Mouse (Mus musculus): Measurements from ENCODE around the gene Ppfia1. TPM values are rescaled to one million over a fixed set of nuclear protein-coding genes. Genes with fewer than 3 reads are reported as not detected.

Ppfia1 gene
- total RNA-seq, 2 experiments from 2014 or later = 31.7 to 40.3 TPM

GRCm38 (mm10) chr7:144503959-144504358 is 49.6 kb downstream of the Ppfia1 start:
- ATAC-seq (replicated peaks; ENCODE audit: low FRiP score, poor library complexity, severe bottlenecking) = no peak

GRCm38 (mm10) chr7:144492931-144493330 is 60.6 kb downstream of the Ppfia1 start:
- ATAC-seq (replicated peaks; ENCODE audit: low FRiP score, poor library complexity, severe bottlenecking) = no peak

- no peak for ATAC-seq (replicated peaks; ENCODE audit: low FRiP score, poor library complexity, severe bottlenecking)
Measured at GRCm38 (mm10) chr7:144490201-144490873, 63.2 kb downstream of the Ppfia1 start.

DNA sequence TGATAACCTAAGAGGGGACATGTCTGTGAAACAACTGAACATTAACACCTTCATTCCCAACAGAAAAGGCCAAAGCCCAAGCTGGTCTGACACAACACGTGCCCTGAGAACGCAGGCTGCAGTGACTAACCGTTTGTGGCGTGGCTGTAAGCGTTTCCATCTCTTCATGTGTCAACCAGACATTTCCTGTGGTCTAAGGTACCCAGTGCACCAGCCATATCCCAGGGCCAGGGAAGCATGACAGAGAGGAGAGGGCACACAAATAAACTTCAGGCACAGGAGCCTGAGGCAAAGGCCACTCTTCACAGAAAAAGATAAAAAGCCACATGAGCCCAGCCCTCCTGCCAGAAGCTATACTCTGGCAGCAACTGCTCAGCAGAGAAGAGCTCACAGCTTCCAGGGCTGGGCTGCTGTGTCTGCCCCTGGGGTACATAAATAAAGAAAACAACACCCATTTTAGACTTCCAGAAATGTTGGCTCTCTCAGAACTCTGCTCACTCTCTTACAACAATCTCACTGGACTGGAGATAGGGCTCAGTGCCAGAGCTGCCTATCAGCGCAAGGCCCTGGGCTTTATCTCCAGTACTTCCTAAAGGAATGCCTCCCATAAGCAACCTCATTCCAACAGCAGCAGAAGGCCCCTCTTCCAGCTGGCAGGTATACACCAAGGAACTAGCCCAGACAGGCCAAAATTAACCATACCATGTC is 64.3 kb downstream of the Ppfia1 start:
- no peak for ATAC-seq (replicated peaks; ENCODE audit: low FRiP score, poor library complexity, severe bottlenecking)

GRCm38 (mm10) chr7:144480314-144480713 is 73.2 kb downstream of the Ppfia1 start:
- no peak for ATAC-seq (replicated peaks; ENCODE audit: low FRiP score, poor library complexity, severe bottlenecking)

DNA sequence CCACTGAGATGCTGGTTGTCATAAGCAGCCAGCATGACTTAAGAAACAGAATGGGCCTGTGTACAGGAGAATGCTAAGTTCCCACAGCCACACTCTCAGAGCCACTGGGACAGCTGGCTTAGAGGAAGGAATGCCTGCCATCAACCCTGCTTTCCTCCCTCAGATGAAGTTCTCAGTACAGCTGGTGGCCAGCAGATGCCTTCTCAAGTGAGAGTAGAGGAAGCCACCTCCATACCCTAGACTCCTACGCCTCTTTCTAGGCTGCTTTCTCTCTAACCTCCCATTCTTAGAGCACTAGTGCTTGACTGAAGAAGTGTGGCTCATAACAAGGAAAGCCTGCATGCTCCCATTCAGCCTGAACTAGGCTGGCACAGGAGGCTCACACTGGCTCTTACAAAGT is 74.0 kb downstream of the Ppfia1 start:
- no peak for ATAC-seq (replicated peaks; ENCODE audit: low FRiP score, poor library complexity, severe bottlenecking)

DNA sequence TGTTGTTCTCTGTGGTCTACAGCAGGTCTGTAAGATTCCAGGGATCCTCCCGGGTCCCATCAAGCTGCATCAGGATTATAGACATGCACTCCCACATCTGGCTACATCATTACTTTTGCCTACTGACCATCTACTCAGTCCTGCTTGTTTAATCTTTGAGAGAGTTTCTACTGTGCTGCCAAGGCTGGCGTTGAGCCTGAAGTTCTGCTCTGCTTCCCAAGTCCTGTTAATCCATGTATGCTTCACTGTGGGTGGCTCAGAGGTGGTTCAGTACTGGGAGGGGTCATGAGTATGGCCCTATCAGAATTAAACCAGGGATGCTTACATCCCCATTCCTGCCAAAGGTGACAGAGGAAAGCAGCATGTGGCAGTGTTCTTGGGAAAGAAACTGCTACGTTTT is 77.8 kb downstream of the Ppfia1 start:
- ATAC-seq (replicated peaks; ENCODE audit: low FRiP score, poor library complexity, severe bottlenecking) = no peak

GRCm38 (mm10) chr7:144473486-144473885 is 80.0 kb downstream of the Ppfia1 start:
- ATAC-seq (replicated peaks; ENCODE audit: low FRiP score, poor library complexity, severe bottlenecking) = no peak

DNA sequence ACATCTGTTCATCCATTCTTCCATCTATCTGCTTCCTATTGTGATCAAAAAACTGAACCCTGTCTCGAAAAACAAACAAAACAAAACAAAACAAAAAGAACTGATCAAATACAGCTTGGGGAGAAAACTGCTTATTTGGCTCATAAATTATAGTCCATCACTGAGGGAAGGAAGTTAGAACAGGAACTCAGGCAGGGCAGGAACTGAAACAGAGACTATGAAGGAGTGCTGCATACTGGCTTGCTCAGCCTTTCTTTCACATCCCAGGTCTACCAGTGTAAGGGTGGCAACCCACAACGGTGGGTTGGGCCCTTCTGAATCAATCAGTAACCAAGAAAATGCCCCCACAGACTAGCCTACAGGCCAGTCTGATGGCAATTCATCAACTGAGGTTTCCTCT is 82.4 kb downstream of the Ppfia1 start:
- ATAC-seq (replicated peaks; ENCODE audit: low FRiP score, poor library complexity, severe bottlenecking) = no peak

- peak; percentile 89 for ATAC-seq (replicated peaks; ENCODE audit: low FRiP score, poor library complexity, severe bottlenecking)
Measured at GRCm38 (mm10) chr7:144470545-144471059, 82.9 kb downstream of the Ppfia1 start, which contains the start of gene Cttn. TSS of gene Cttn (minus strand) at chr7:144471009.

GRCm38 (mm10) chr7:144469908-144470544 is 83.5 kb downstream of the Ppfia1 start:
- 0 out of 2 replicates have a peak, but pooled peaks have one; percentile 13 for ATAC-seq (replicated peaks; ENCODE audit: low FRiP score, poor library complexity, severe bottlenecking)

DNA sequence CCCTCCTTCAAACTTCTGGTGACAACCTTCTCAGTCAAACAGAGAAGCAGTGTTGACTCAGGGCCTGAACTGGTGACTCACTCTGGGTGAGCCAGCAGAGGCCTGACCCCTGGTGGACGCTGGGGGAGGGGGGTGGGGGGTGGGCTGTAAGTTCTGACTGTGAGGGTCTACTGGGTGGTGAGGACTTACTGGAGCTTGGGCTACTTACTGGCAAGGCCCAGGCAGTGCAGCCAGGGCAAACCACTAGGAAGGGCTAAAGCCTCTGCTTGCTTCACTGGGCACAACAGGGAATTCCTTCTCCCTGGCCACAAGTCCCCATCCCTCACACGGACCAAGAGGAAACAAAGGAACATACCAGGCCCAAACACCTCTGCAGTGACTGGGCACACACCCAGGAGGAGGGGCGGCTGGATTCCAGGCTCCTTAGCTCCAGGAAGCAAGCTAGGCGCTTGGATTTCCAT is 84.3 kb downstream of the Ppfia1 start:
- ATAC-seq (replicated peaks; ENCODE audit: low FRiP score, poor library complexity, severe bottlenecking) = no peak

- no peak for ATAC-seq (replicated peaks; ENCODE audit: low FRiP score, poor library complexity, severe bottlenecking)
Measured at GRCm38 (mm10) chr7:144468741-144469140, 84.8 kb downstream of the Ppfia1 start.

- ATAC-seq (replicated peaks; ENCODE audit: low FRiP score, poor library complexity, severe bottlenecking) = no peak
Measured at GRCm38 (mm10) chr7:144462577-144462976, 91.0 kb downstream of the Ppfia1 start.

- ATAC-seq (replicated peaks; ENCODE audit: low FRiP score, poor library complexity, severe bottlenecking) = no peak
Measured at GRCm38 (mm10) chr7:144461246-144461902, 92.2 kb downstream of the Ppfia1 start.

DNA sequence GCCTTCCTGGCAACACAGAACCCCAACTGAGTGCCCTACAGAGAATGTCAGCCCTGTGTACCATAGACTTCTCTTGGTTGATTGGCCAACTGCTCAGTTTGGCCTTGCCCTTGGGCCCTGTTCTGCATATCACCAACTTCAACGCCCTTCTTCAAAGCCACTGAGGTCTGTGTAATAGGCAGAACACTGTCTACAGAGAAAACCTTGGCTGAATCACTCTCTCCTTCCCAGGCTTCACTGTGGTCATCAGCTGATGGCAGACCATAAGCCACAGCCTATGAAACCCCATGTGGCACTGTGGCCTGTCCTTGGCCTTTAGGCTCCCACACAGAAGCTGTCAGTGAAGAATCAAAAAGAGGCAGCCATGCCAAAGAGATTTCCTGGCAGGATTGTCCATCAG is 94.6 kb downstream of the Ppfia1 start:
- no peak for ATAC-seq (replicated peaks; ENCODE audit: low FRiP score, poor library complexity, severe bottlenecking)

- no peak for ATAC-seq (replicated peaks; ENCODE audit: low FRiP score, poor library complexity, severe bottlenecking)
Measured at GRCm38 (mm10) chr7:144450661-144451060, 102.9 kb downstream of the Ppfia1 start.

- ATAC-seq (replicated peaks; ENCODE audit: low FRiP score, poor library complexity, severe bottlenecking) = no peak
Measured at GRCm38 (mm10) chr7:144449637-144450570, 103.6 kb downstream of the Ppfia1 start.

GRCm38 (mm10) chr7:144448186-144448585 is 105.3 kb downstream of the Ppfia1 start:
- no peak for ATAC-seq (replicated peaks; ENCODE audit: low FRiP score, poor library complexity, severe bottlenecking)

Data from erythroblast, adult 5-6 weeks (primary cell).